Mouse (Mus musculus) frontal cortex, postnatal 25 days (tissue): Measurements from ENCODE around the gene Fau.

ENCODE experiments used
- DNase-seq, 2 experiments: peaks; one replicate each; pipeline ENCODE4 v3.0.0; 2022; ENCODE audit warnings: low spot score in 2 of 2

Gene Fau

GRCm38 (mm10) chr19:6045366-6046293 lies 12.0 kb upstream of the Fau start:
- no peak for DNase-seq

DNA sequence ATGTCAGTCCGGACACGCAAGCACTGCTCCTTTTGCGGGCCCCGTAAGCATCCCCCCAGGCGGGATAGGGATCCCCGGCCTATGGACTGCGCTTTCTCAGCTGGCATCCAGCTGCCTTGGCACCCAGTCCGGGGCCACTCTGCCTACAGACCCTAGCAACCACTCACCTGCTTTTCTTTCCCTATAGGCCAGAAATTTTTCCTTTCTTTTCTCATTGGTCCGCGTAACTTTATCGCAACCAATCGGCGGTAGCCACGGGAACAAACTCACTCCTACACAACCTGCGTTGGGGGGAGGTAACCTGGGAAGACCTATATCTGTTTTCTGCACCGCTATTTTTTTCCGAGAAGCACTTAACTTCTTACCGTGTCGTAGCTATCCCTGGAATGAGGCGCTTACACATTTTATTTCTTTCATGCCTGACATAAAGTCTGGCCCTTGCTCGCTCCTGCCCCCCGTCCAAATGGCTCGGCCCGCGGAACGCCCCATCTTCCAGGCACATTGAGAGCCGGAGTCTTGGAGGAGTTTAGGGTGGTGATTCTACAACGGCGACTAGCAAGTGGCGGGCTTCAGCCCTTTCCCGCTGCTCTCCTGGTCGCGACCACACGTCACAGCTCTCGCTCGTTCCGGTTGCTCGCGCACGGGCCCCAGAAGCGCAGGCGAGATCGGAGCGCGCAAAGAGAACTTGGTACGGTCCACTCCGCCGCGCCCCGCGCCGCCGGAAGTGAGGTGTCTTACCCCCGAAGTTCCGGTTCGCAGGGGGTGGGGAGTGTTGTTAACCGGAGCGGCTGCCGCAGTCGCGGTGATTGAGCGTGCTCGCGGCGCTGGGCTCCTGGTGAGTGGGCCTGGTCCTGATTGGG lies 11.1 kb upstream of the Fau start, which contains the start of gene Syvn1:
TSS of gene Syvn1 (plus strand) at position 283 of the 860 bp plus-strand sequence.
- peak; percentile 79 to 80 for DNase-seq

DNA sequence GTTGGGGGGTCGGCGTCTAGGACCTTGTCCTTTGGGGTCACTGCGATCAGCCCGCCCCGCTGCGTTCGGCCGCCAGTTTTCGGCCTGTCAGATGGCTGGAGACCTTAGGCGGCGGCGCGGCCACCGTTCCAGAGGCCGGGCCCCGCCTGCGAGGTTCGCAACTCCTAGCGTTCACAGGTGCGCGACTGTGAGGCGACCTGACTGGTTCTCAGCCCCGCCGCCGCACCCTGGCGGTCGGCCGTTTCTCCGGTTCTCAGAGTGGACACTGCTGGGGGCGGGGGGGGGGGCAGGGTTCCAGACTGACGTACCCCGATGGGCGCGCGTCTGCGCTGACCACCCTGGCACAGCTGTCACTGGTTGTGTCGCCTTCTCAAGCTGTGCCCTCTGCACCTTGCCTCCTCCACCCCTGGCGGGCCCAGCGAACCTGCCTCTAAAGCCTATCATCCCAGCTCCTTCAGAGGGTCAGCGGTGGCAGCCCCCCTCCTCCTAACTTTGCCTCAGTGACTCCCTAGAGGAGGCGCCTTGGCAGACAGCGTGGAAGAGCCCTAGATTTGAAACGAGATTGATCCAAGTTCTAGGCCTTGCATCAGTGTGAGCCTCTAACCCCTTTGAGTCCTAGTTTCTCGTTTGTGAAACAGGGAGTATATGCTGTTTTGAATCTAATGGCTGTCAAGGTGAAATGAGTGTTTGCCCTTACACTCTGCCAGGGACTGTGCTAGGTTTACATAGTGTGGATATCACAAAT lies 10.3 kb upstream of the Fau start:
- DNase-seq, result no peak

DNA sequence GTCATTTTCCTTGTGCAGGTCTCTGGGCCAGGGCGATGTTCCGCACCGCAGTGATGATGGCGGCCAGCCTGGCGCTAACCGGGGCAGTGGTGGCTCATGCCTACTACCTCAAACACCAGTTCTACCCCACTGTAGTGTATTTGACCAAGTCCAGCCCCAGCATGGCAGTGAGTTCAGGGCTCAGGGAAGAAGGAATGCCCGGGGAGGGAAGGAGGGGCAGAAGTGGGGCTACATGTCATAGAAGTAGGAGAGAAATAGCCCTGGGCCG lies 9.8 kb upstream of the Fau start:
- DNase-seq, result no peak

DNA sequence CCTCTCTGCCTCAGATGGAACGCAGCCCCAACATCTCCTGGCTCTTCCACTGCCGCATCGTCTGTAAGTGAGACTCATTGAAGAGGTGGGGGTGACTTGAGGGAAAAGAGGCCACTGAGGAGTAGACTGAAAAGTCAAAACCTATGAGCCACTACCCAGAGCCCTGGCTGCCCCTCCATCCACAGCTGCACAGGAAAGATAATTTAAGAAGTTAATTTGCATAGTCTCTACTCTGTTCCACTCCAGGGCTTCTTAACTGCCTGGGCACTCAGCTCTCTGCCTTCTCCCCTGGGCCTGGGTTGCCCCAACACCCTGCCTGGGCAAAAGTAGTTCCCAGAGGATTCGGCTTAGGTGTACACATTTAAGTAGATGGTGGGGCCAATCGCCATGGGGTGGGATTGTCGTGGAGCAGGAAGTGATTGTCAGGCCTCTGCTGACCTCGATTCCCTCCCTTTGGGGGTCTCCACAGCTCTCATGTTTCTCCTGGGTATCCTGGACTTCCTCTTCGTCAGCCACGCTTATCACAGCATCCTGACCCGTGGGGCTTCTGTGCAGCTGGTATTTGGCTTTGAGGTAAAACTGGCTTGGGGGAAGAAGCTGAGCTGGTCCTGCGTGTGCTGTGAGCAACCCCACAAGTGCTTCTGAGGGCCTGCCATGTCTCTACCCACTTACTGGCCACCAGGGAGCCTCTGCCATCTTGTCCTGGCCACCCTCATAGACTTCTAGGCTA lies 8.8 kb upstream of the Fau start:
- DNase-seq, result no peak

- no peak for DNase-seq
Observed at GRCm38 (mm10) chr19:6052516-6052915, 5.1 kb upstream of the Fau start.

DNA sequence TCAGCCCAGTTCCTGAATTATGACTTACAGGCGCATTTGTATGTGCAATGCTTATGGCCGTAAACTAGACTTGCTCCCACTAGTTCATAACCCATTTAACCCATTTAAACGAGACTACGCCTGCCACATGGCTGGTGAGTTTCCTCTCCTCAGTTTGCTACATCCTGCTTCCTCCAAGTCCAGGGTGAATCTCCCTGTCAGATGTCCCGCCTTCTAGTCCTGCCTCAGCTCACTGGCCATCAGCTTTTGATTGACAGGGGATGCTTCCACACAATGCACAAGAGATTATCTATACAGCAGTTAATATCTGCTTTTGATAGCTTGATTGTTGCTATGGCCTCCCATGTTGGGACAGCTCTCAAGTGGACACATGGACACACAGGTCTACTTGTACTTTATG lies 3.3 kb upstream of the Fau start:
- DNase-seq, result no peak

DNA sequence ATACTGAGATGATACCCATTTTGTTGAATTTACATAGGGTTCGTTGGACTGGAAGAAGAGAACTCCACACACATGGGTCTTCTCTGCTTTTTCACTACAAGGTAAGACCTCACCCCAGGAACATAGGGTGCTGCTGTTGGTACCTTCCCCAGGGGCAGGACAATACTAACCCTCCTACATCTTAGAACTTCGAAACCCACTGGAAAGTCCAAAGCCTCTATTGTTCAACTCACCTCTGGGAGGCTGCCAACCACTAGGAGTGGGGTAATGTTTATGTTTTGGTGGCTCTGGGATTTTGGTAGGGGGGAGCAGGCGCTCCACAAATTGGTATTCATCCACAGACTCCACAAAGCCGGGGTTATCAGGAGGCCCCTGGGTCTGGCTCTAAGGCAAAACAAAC lies 948 bp upstream of the Fau start:
- DNase-seq, result no peak

GRCm38 (mm10) chr19:6058513-6058912 lies 869 bp downstream of the Fau start:
- DNase-seq, result no peak

GRCm38 (mm10) chr19:6058966-6059365 lies 1.3 kb downstream of the Fau start:
- DNase-seq, result no peak

- DNase-seq, result peak; percentile 84 to 90
Observed at GRCm38 (mm10) chr19:6061021-6061533, 3.4 kb downstream of the Fau start, which contains the start of gene Znhit2. Znhit2 (plus strand) TSS chr19:6061192.

- DNase-seq, result no peak
Observed at GRCm38 (mm10) chr19:6061641-6062302, 4.1 kb downstream of the Fau start.

DNA sequence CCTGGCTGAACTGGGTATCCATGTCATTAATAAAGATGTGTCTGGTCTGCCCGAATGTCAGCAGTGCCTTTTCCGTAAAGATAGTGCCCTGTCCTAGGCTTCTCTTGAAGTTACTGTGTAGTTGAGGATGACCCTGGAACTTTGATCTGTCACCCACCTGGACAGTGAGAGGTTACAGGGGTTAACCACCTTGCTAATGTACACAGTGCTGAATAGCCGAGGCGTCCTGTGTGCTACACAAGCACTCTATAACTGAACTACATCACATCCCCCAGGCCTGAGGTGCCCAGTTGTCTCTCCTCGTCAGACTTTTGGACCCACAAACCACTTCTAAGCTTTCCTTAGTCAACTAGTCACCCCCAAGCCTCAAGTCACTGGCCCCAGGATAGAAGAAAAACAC lies 4.8 kb downstream of the Fau start:
- no peak for DNase-seq

DNA sequence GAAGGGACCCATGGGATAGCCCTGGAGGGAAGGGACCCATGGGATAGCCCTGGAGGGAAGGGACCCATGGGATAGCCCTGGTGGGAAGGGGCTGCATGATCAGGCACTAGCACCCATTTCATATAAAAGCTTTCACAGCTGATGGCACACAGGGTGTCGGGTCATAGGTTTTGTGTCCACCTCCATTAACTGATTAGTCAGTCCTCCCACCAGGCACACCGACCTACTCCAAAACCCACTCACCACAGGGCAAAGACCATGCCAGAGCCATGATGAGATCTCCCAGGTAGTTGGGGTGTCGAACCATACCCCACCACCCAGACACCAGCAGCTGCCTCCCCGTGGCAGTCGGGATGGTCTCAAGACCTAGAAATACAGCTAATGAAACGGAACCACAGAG lies 5.4 kb downstream of the Fau start:
- DNase-seq, result no peak

GRCm38 (mm10) chr19:6066571-6066970 lies 8.9 kb downstream of the Fau start:
- no peak for DNase-seq

DNA sequence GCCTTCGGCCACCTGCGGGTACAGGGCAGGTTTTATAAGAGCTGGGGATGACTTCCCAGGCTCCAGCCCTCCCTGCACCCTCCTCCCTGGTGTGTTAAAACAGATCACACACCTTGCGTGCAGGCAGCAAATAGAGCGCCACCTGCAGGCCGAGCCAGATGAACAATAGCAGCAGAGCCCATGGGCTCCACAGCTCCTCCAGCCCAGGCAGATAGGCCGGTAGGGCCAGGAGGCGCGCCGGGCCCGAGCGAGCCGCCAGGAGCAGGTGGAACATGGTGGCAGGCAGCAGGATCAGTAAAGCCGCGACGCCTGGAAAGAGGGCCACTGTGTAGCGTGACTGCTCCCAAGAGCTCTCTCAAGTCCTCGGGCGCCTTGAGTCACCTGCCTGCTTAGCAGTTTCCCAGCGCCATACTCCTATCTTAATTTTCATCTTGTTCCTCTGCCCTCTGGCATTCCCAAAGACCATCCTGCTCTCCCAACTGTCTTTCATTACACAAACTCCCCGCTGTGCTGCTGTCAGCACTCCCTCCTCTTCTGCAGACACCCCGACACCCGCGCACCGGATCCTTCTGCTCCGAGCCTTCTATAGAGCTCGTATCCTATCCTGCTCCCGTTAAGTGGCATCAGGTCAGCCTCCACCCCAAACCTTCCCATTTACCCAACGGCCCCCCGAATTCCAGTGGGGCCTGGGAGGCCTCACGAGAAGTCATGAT lies 9.5 kb downstream of the Fau start:
- DNase-seq, result peak; percentile 70 to 74

DNA sequence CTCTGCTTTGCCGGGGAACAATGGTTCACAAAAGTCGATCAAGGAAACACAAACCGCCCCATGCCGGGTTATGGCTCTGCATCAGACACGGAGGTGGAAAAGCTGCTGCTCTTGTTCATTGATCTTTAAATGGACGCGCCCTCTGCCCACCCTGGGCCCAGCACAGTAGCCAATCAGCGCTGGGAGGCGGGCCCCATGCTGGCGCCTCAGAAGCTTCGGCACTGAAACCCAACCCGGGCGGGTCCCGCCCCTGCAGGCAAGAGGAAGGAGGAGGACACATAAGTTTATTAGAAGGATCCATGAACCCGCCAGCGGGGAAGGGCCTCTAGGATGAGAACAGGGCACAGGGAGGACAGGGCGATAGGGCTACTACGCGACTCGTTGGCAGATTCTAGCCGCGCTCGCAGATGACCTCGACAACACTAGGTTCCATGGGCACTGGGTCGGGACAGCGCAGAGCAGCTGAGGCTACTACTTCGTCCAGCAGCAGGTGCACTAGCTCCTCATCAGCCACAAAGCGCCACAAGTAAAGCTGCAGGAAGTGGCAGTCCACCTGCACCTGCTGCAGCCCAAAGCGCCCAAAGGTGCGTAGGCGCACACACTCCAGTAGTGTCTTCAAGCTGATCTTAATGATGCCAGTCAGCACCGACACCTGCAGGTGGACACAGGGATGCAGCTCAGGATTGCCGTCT lies 10.2 kb downstream of the Fau start, which contains the start of gene Tm7sf2:
TSS of gene Tm7sf2 (minus strand) at position 650 of the 692 bp plus-strand sequence.
- peak; percentile 69 to 77 for DNase-seq

DNA sequence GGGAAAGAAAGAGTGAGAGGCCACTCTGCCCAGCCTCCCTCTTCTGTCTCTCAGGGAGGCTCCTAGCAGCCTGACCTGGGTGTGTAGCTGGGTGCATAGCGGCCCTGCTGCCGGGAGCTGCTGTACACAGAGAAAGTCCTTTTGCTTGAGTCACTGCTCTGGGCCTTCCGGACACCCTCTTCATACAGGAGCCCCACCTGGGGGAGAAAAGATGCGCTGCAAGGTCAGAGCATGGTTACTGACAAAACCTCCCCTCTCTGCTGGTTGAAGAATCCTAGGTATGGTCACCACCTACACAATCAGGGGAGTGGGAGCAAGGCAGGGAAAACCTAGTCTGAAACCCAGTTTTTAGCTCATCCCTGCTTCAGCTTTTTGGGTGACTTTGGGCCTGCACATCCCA lies 11.3 kb downstream of the Fau start:
- no peak for DNase-seq

GRCm38 (mm10) chr19:6069851-6070250 lies 12.2 kb downstream of the Fau start:
- no peak for DNase-seq
